Mouse (Mus musculus): ENCODE results near the gene Tmem252. TPM values are rescaled to one million over a fixed set of nuclear protein-coding genes. Genes with fewer than 3 reads are reported as not detected.
"Not testable (repeated sequence)": the region's sequence is repeated elsewhere in the genome, so short reads cannot be mapped to it uniquely, and the experiment has no call there.

The Tmem252 gene
- total and polyA plus RNA-seq, 3 experiments = 0.08 to 0.11 (median 0.10) TPM

GRCm38 (mm10) chr19:24698651-24699050 is 24.8 kb downstream of the Tmem252 start:
- H3K9ac ChIP-seq (ENCODE audit: low read depth, low read length) = no peak overlapping the region
- H3K27ac ChIP-seq = peak overlapping the region; percentile 1
- DNase-seq = no peak
- 28% methylated on average over 5 of the region's 5 CpGs for WGBS
- no peaks in the 10 kb centered on the region for H3K27me3 ChIP-seq (ENCODE audit: control insufficient read depth, insufficient read depth, low read length)
- no peaks in the 10 kb centered on the region for H3K79me2 ChIP-seq (replicated peaks; ENCODE audit: control insufficient read depth, insufficient read depth, low read length)
- no peaks in the 10 kb centered on the region for H3K36me3 ChIP-seq (ENCODE audit: control insufficient read depth, insufficient read depth, low read length)
- TF ChIP-seq POLR2A (IDR thresholded peaks at IDR 0.05; ENCODE audit: insufficient read depth, low read depth, low read length) (no peak), EP300 (IDR thresholded peaks at IDR 0.05; ENCODE audit: insufficient read depth, low read depth, low read length) (no peak), CTCF (IDR thresholded peaks at IDR 0.05) (no peak)
- no peak overlapping the region for H3K4me3 ChIP-seq
- intact Hi-C loops (cut with DNase I) = no loop called here
- H3K4me1 ChIP-seq (ENCODE audit: control insufficient read depth, insufficient read depth, low read length) = peaks cover 7% of the 10 kb centered on the region

DNA sequence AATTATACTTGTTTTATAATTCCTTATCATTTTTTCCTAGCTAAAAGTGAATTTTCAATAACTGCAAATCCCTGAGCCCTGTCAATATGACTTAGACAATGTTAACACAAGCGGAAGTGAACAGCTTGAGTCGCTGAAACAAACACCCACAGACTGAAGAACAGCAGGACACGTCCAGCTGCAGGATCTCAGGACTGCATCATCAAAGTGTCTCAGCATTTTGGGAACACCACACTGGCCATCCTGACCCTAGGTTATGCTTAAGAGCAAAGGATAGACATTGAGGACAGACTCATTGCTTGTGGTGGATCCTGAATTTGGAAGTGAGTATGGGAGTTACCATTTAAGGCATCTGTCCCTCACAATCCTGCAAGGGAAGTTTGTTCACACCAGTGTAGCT is 25.4 kb downstream of the Tmem252 start:
- Histone ChIP-seq H3K27me3 (ENCODE audit: control insufficient read depth, insufficient read depth, low read length) (no peaks in the 10 kb centered on the region), H3K27ac (peak overlapping the region; percentile 1), H3K4me3 (no peak overlapping the region), H3K9ac (ENCODE audit: low read depth, low read length) (no peak overlapping the region), H3K79me2 (replicated peaks; ENCODE audit: control insufficient read depth, insufficient read depth, low read length) (no peaks in the 10 kb centered on the region), H3K36me3 (ENCODE audit: control insufficient read depth, insufficient read depth, low read length) (no peaks in the 10 kb centered on the region), H3K4me1 (ENCODE audit: control insufficient read depth, insufficient read depth, low read length) (peaks cover 7% of the 10 kb centered on the region)
- TF ChIP-seq POLR2A (IDR thresholded peaks at IDR 0.05; ENCODE audit: insufficient read depth, low read depth, low read length) = no peak
- TF ChIP-seq EP300 (IDR thresholded peaks at IDR 0.05; ENCODE audit: insufficient read depth, low read depth, low read length) = no peak
- TF ChIP-seq CTCF (IDR thresholded peaks at IDR 0.05) = no peak
- no peak for DNase-seq
- WGBS = 79% methylated on average over 3 of the region's 3 CpGs
- intact Hi-C loops (cut with DNase I) = no loop called here

DNA sequence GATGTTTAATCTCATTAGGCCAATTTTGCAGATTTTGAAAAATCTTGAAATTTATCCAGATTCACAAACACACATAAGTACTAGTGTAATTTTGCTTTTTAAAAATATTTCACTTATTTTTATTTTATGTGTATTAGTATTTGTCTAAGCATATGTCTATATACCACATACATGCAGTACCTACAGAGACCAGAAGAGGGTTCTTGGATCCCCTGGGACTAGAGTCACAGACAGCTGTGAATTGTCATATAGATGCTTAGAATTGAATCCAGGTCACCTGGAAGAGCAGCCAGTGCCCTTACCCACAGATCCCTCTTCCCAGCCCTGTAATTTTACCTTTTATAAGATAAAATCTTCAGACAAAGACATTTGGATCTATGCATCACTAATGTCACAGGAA is 26.1 kb downstream of the Tmem252 start:
- Histone ChIP-seq H3K9ac (ENCODE audit: low read depth, low read length) (no peak overlapping the region), H3K36me3 (ENCODE audit: control insufficient read depth, insufficient read depth, low read length) (no peaks in the 10 kb centered on the region), H3K27ac (no peak overlapping the region), H3K79me2 (replicated peaks; ENCODE audit: control insufficient read depth, insufficient read depth, low read length) (no peaks in the 10 kb centered on the region), H3K27me3 (ENCODE audit: control insufficient read depth, insufficient read depth, low read length) (no peaks in the 10 kb centered on the region), H3K4me3 (no peak overlapping the region), H3K4me1 (ENCODE audit: control insufficient read depth, insufficient read depth, low read length) (peaks cover 7% of the 10 kb centered on the region)
- DNase-seq = no peak
- intact Hi-C loops (cut with DNase I) = no loop called here
- TF ChIP-seq CTCF (IDR thresholded peaks at IDR 0.05) = peak; percentile 63
- TF ChIP-seq POLR2A (IDR thresholded peaks at IDR 0.05; ENCODE audit: insufficient read depth, low read depth, low read length) = no peak

GRCm38 (mm10) chr19:24700664-24701063 is 26.9 kb downstream of the Tmem252 start:
- H3K9ac ChIP-seq (ENCODE audit: low read depth, low read length) = no peak overlapping the region
- no peak overlapping the region for H3K27ac ChIP-seq
- H3K79me2 ChIP-seq (replicated peaks; ENCODE audit: control insufficient read depth, insufficient read depth, low read length) = no peaks in the 10 kb centered on the region
- WGBS = 83% methylated on average over 5 of the region's 5 CpGs
- H3K27me3 ChIP-seq (ENCODE audit: control insufficient read depth, insufficient read depth, low read length) = no peaks in the 10 kb centered on the region
- peaks cover 2% of the 10 kb centered on the region for H3K36me3 ChIP-seq (ENCODE audit: control insufficient read depth, insufficient read depth, low read length)
- no peak for DNase-seq
- intact Hi-C loops (cut with DNase I) = no loop called here
- TF ChIP-seq CTCF (IDR thresholded peaks at IDR 0.05) = no peak
- H3K4me3 ChIP-seq = no peak overlapping the region
- peaks cover 7% of the 10 kb centered on the region for H3K4me1 ChIP-seq (ENCODE audit: control insufficient read depth, insufficient read depth, low read length)

- 75% methylated on average over 8 of the region's 8 CpGs for WGBS
- peaks cover 12% of the 10 kb centered on the region for H3K36me3 ChIP-seq (ENCODE audit: control insufficient read depth, insufficient read depth, low read length)
- no peak for DNase-seq
- no peaks in the 10 kb centered on the region for H3K27me3 ChIP-seq (ENCODE audit: control insufficient read depth, insufficient read depth, low read length)
- no peak overlapping the region for H3K9ac ChIP-seq (ENCODE audit: low read depth, low read length)
- H3K27ac ChIP-seq = no peak overlapping the region
- peaks cover 9% of the 10 kb centered on the region for H3K4me1 ChIP-seq (ENCODE audit: control insufficient read depth, insufficient read depth, low read length)
- intact Hi-C loops (cut with DNase I) = no loop called here
- no peak for TF ChIP-seq POLR2A (IDR thresholded peaks at IDR 0.05; ENCODE audit: insufficient read depth, low read depth, low read length)
- peak; percentile 27 for TF ChIP-seq CTCF (IDR thresholded peaks at IDR 0.05)
- no peak for TF ChIP-seq EP300 (IDR thresholded peaks at IDR 0.05; ENCODE audit: insufficient read depth, low read depth, low read length)
- no peak overlapping the region for H3K4me3 ChIP-seq
- H3K79me2 ChIP-seq (replicated peaks; ENCODE audit: control insufficient read depth, insufficient read depth, low read length) = no peaks in the 10 kb centered on the region
These were observed 27.9 kb downstream of the Tmem252 start for GRCm38 (mm10) chr19:24701716-24702115.

DNA sequence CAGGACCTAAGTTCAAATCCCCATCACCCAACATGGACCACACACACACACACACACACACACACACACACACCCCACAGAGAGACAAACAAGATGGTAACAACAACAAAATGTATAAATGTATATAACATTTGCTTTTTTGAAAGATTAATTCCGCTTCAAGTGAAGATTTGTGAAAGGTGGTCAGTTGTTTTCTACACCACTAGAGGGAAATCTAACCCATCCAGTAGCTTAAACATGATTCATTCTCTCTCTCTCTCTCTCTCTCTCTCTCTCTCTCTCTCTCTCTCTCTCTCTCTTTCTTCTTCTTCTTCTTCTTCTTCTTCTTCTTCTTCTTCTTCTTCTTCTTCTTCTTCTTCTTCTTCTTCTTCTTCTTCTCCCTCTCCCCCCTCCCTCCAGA is 29.4 kb downstream of the Tmem252 start:
- peak; percentile 51 for TF ChIP-seq CTCF (IDR thresholded peaks at IDR 0.05)
- H3K36me3 ChIP-seq (ENCODE audit: control insufficient read depth, insufficient read depth, low read length) = peaks cover 19% of the 10 kb centered on the region
- H3K27ac ChIP-seq; H3K9ac ChIP-seq (ENCODE audit: low read depth, low read length); intact Hi-C loops (cut with DNase I); H3K79me2 ChIP-seq (replicated peaks; ENCODE audit: control insufficient read depth, insufficient read depth, low read length); H3K4me3 ChIP-seq; H3K27me3 ChIP-seq (ENCODE audit: control insufficient read depth, insufficient read depth, low read length); DNase-seq: not testable (repeated sequence)
- peaks cover 12% of the 10 kb centered on the region for H3K4me1 ChIP-seq (ENCODE audit: control insufficient read depth, insufficient read depth, low read length)
- WGBS = 68% methylated on average over 1 of the region's 1 CpGs

- Histone ChIP-seq H3K9ac (ENCODE audit: low read depth, low read length) (no peak overlapping the region), H3K27ac (no peak overlapping the region), H3K4me1 (ENCODE audit: control insufficient read depth, insufficient read depth, low read length) (peaks cover 11% of the 10 kb centered on the region), H3K36me3 (ENCODE audit: control insufficient read depth, insufficient read depth, low read length) (peaks cover 19% of the 10 kb centered on the region), H3K4me3 (no peak overlapping the region), H3K27me3 (ENCODE audit: control insufficient read depth, insufficient read depth, low read length) (no peaks in the 10 kb centered on the region), H3K79me2 (replicated peaks; ENCODE audit: control insufficient read depth, insufficient read depth, low read length) (no peaks in the 10 kb centered on the region)
- DNase-seq = no peak
- intact Hi-C loops (cut with DNase I) = loop anchor here (2.0 kb wide), 1 partner anchor 167 kb away; no protein-coding TSS in a partner anchor
- WGBS = 63% methylated on average over 8 of the region's 8 CpGs
- TF ChIP-seq EP300 (IDR thresholded peaks at IDR 0.05; ENCODE audit: insufficient read depth, low read depth, low read length) (no peak), CTCF (IDR thresholded peaks at IDR 0.05) (no peak), POLR2A (IDR thresholded peaks at IDR 0.05; ENCODE audit: insufficient read depth, low read depth, low read length) (no peak)
These were observed 29.9 kb downstream of the Tmem252 start for GRCm38 (mm10) chr19:24703680-24704079.

Data from heart, adult 2 months (tissue).